Mouse (Mus musculus) limb, embryonic 14.5 days (tissue): ENCODE results near the gene Stub1. TPM values are rescaled to one million over a fixed set of nuclear protein-coding genes. Genes with fewer than 3 reads are reported as not detected.

Experiments used
- ATAC-seq: fragments of 200-750 bp; cut with Nextera tagmentation; 2 replicates; pipeline ENCODE4 v1.8.0; 2017; ENCODE audit warnings: low read depth, moderate number of reproducible peaks, moderate TSS enrichment; ENCODE audit not compliant: low FRiP score
- DNase-seq: peaks from one replicate; pipeline ENCODE4 v3.0.0-alpha.2; 2015; ENCODE audit warnings: low spot score
- H3K27ac ChIP-seq: fragments of 300-500 bp; sonication (generic); replicated peaks from 2 replicates; pipeline ENCODE4 v1.5.1; 2014; ENCODE audit warnings: low read depth, mild to moderate bottlenecking, low read length, moderate library complexity, mixed read lengths
- H3K27me3 ChIP-seq: fragments of 300-500 bp; sonication (generic); 2 replicates; pipeline ENCODE4 v1.6.1; 2014; ENCODE audit warnings: low read length, mixed read lengths; ENCODE audit not compliant: control insufficient read depth, insufficient read depth
- H3K36me3 ChIP-seq: fragments of 300-500 bp; sonication (generic); 2 replicates; pipeline ENCODE4 v1.6.1; 2014; ENCODE audit warnings: mild to moderate bottlenecking, low read length, moderate library complexity, mixed read lengths; ENCODE audit not compliant: control insufficient read depth, insufficient read depth
- H3K4me1 ChIP-seq: fragments of 300-500 bp; sonication (generic); 2 replicates; pipeline ENCODE4 v1.6.1; 2014; ENCODE audit warnings: antibody characterized with exemption, low read length, mixed read lengths; ENCODE audit not compliant: control insufficient read depth, insufficient read depth
- H3K4me2 ChIP-seq: fragments of 300-500 bp; sonication (generic); replicated peaks from 2 replicates; pipeline ENCODE4 v1.6.1; 2014; ENCODE audit warnings: low read depth, mild to moderate bottlenecking, low read length, moderate library complexity; ENCODE audit not compliant: severe bottlenecking
- H3K4me3 ChIP-seq: fragments of 300-500 bp; sonication (generic); replicated peaks from 2 replicates; pipeline ENCODE4 v1.5.1; 2014; ENCODE audit warnings: low read length
- H3K9ac ChIP-seq: fragments of 300-500 bp; sonication (generic); 2 replicates; pipeline ENCODE4 v1.6.1; 2014; ENCODE audit warnings: mild to moderate bottlenecking, low read depth, low read length, moderate library complexity; ENCODE audit not compliant: severe bottlenecking
- H3K9me3 ChIP-seq: fragments of 300-500 bp; sonication (generic); 2 replicates; pipeline ENCODE4 v1.6.1; 2016; ENCODE audit warnings: low read length; ENCODE audit not compliant: control insufficient read depth
- POLR2A ChIP-seq: fragments of 200-500 bp; IDR thresholded peaks from 2 replicates; pipeline ENCODE4 v1.8.0; 2012; ENCODE audit warnings: inconsistent platforms, mild to moderate bottlenecking, moderate library complexity, borderline replicate concordance; ENCODE audit not compliant: insufficient read depth, insufficient read length; ENCODE audit errors: extremely low read depth
- WGBS: fragments of 180-500 bp; shearing (Covaris S2); extraction: QIAGEN DNeasy Blood & Tissue Kit; methylation state at CpG from one replicate; pipeline ENCODE4 v1.1.7; 2014; 5-methylcytosine and 5-hydroxymethylcytosine counted together
- polyA plus RNA-seq, 2 experiments: library from polyadenylated mRNA; depleted of rRNA in 1 of 2; stranded (reverse) in 1 of 2; unstranded in 1 of 2; fragments of >200 nt; fragmentation: Nextera tagmentation in 1 of 2; extraction: Ambion mirVana in 1 of 2; gene quantifications; 2 replicates each; pipeline versions ENCODE4 v1.2.1 to v1.2.3; 2012 to 2014

Stub1 gene
- polyA plus RNA-seq, 2 experiments, result 338 to 350 TPM

DNA sequence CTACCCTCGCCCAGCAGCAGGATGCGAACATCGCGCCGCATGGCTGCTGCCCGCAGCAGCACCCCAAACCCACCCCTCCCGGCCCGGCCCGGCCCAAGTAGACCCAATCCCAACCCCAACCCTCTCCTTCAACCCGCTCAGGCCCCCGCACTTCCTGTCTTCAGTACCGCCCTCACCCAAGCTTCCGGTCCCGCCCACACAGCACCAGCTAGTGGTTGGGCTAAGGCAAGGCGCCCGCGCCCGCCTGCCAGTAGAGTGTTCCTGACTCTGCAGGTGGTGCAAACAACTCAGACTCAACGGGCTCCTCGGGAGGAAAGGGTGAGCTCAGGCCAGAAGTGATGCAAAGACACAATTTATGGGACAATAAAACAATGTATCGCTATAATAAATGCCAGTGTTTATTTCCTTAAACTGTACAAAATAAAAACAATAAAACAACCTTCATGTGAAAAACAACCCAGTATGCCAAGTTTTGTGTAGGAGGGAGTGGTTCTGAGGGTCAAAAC is 11.2 kb upstream of the Stub1 start, which contains the start of gene Rhot2:
Gene Rhot2, minus strand, starts transcription at position 456 of the 506 bp plus-strand sequence.
- DNase-seq, result peak; percentile 96
- peak within 1 kb of the TSS; percentile 82 for H3K9ac ChIP-seq
- ATAC-seq, result peak; percentile 94
- H3K36me3 ChIP-seq, result peaks cover 60% of the 10 kb centered on the region
- peaks cover 10% of the 10 kb centered on the region; the same call in 1 of the 2 replicates for H3K4me1 ChIP-seq
- 1% methylated on average over 21 of the region's 21 CpGs for WGBS
- H3K27ac ChIP-seq, result peak within 1 kb of the TSS; percentile 71
- peak; percentile 72; the same call in 1 of the 2 replicates for TF ChIP-seq POLR2A
- H3K4me3 ChIP-seq, result peak within 1 kb of the TSS; percentile 90
- H3K9me3 ChIP-seq, result no peaks in the 10 kb centered on the region
- peak within 1 kb of the TSS; percentile 63 for H3K4me2 ChIP-seq
- no peaks in the 10 kb centered on the region for H3K27me3 ChIP-seq

DNA sequence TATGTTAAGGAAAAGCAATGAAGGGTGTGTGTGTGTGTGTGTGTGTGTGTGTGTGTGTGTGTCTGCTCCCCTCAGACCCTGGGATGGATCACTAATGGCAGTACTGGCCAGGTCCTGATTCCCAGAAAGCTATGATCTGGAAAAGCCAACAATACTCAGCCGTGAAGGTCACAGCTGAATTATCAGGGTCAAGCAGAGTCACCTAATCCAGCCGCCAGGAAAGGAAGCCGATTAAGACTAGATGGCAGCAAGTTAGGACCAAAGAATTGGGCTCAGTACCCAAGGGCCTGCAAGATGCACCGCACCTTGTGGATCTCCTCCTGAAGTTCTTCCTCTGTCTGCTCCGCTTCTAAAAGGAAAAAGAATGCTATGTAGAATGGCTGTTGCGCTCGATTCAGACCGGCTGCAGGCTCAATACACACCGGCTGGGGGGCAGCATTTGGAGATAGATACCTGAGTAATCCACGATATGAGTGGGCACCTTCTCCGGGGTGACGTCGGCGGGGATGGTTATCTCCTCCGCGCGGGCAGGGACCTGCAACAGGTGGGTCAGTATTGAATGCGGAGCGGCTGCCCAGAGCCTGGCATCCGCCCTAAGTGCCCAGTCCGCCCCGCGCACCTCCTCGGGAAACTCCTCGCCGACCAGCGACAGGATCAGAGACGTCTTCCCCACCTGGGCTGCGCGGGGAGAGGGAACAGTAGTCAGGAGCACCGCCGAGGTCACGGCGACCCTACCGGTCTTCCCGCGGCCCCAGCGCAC is 10.6 kb upstream of the Stub1 start:
- peak overlapping the region; percentile 90 for H3K4me3 ChIP-seq
- no peaks in the 10 kb centered on the region for H3K27me3 ChIP-seq
- peak overlapping the region; percentile 82 for H3K9ac ChIP-seq
- no peak for TF ChIP-seq POLR2A
- no peak for DNase-seq
- H3K4me1 ChIP-seq, result peaks cover 10% of the 10 kb centered on the region; the same call in 1 of the 2 replicates
- H3K9me3 ChIP-seq, result no peaks in the 10 kb centered on the region
- peak overlapping the region; percentile 71 for H3K27ac ChIP-seq
- peak overlapping the region; percentile 63 for H3K4me2 ChIP-seq
- H3K36me3 ChIP-seq, result peaks cover 60% of the 10 kb centered on the region
- WGBS, result 4% methylated on average over 33 of the region's 38 CpGs
- 0 out of 2 replicates have a peak, but pooled peaks have one; percentile 0 for ATAC-seq

DNA sequence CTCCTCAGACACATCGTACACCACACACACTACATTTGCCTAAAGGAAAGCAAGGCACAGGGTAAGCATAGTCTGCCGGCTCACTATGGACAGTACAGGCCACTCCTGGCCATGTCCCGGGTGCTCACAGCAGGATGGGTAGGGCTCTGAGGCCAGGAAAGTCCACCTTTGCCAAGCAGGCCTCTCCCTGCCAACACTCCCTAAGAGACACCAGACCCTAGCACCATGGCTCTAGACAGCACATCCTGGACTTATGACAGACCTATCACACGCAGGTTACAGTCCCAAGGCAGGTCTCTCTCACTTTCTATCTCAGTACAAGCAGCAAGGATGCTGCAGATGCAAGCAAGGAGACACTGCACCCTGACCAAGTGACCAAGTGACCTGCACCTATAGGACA is 9.9 kb upstream of the Stub1 start:
- TF ChIP-seq POLR2A, result no peak
- peak overlapping the region; percentile 90 for H3K4me3 ChIP-seq
- H3K36me3 ChIP-seq, result peaks cover 57% of the 10 kb centered on the region

DNA sequence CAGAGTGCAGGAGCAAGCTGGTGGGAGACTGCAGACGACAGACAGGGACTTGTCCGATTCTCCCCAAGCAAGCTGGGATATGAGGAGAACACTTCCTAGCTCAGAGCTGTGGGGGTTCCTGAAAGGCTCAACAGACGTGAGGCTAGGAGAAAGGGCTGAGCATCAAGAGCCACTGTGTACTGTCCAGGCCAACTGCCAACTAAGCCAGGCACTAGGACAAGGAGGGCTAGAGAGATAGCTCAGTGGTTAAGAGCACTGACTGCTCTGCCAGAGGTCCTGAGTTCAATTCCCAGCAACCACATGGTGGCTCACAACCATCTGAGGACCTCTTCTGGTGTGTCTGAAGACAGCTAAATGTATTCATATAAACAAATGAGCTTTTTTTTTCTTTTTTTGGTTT is 9.3 kb upstream of the Stub1 start:
- no peak for TF ChIP-seq POLR2A
- Histone ChIP-seq H3K4me3 (no peak overlapping the region), H3K9ac (no peak overlapping the region), H3K27me3 (no peaks in the 10 kb centered on the region), H3K9me3 (no peaks in the 10 kb centered on the region), H3K4me1 (peaks cover 10% of the 10 kb centered on the region; the same call in 1 of the 2 replicates), H3K4me2 (no peak overlapping the region), H3K36me3 (peaks cover 58% of the 10 kb centered on the region), H3K27ac (no peak overlapping the region)
- DNase-seq (no peak), ATAC-seq (no peak)
- 85% methylated on average over 3 of the region's 3 CpGs for WGBS

More for the DNA sequence above, 9.9 kb upstream of the Stub1 start:
- DNase-seq, result no peak
- Histone ChIP-seq H3K9ac (peak overlapping the region; percentile 82), H3K27me3 (no peaks in the 10 kb centered on the region), H3K4me1 (peaks cover 10% of the 10 kb centered on the region; the same call in 1 of the 2 replicates), H3K4me2 (peak overlapping the region; percentile 63), H3K27ac (no peak overlapping the region), H3K9me3 (no peaks in the 10 kb centered on the region)
- ATAC-seq, result no peak
- 93% methylated on average over 4 of the region's 4 CpGs for WGBS

DNA sequence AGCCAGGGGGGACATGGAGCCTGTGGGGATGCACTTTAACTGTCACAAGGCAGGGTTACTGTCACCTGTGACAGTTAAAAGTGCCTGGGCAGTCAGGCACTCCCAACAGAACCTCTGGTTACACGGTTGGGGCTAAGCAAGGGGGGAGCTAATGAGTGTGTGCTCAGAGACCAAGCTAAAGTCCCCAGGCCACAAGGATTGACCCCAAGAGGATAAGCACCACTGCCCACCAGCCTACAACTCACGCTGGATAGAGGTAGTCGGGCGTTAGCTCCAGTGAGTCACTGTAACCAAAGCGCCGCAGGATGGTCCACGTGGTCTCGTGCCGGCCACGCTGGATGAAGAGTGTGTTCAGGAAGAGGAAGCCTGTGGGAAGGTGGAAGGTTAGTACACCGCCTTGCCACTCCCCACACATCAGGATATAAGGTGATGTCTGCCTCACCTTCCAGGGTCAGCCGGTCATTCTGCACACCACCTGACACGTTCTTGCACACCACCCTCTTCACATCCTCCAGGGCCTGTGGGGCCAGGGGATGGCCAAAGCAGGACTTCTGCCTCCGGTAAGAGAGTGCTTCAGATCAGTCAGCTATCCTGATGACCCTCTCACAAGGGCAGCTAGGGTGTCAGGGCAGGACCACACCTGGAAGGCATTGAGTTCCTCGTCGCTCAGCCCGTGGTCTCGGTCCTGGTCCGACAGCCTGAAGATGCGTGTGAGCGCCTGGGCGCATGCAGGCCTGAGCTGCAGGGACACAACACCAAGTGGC is 8.1 kb upstream of the Stub1 start, which contains the start of gene Gm20683:
Gene Gm20683, minus strand, starts transcription at position 647 of the 764 bp plus-strand sequence.
- WGBS, result 95% methylated on average over 22 of the region's 22 CpGs
- H3K4me2 ChIP-seq, result no peak within 1 kb of the TSS
- no peak within 1 kb of the TSS for H3K9ac ChIP-seq
- H3K27me3 ChIP-seq, result no peaks in the 10 kb centered on the region
- no peaks in the 10 kb centered on the region for H3K9me3 ChIP-seq
- peaks cover 54% of the 10 kb centered on the region for H3K36me3 ChIP-seq
- no peak for DNase-seq
- H3K4me1 ChIP-seq, result peaks cover 21% of the 10 kb centered on the region; the same call in 1 of the 2 replicates
- H3K4me3 ChIP-seq, result no peak within 1 kb of the TSS
- H3K27ac ChIP-seq, result no peak within 1 kb of the TSS
- TF ChIP-seq POLR2A, result no peak
- ATAC-seq, result no peak
